Mouse (Mus musculus) spleen, adult 2 months (tissue): Measurements from ENCODE around the gene Rapgef5. TPM values are rescaled to one million over a fixed set of nuclear protein-coding genes. Genes with fewer than 3 reads are reported as not detected.

Experiments
- DNase-seq, 2 experiments: peaks; one replicate each; pipeline versions ENCODE4 v3.0.0 to v3.0.0-alpha.2; 2012 to 2021; ENCODE audit warnings: low spot score in 2 of 2, low read depth in 1 of 2
- H3K27ac ChIP-seq: fragments of 200-500 bp; 2 replicates; pipeline ENCODE4 v1.5.1; 2012; ENCODE audit warnings: low read length, inconsistent platforms; ENCODE audit not compliant: insufficient read depth
- H3K27me3 ChIP-seq: fragments of 200-500 bp; 2 replicates; pipeline ENCODE4 v1.6.1; 2012; ENCODE audit warnings: mild to moderate bottlenecking, moderate library complexity, low read length, inconsistent platforms; ENCODE audit not compliant: control insufficient read depth, insufficient read depth
- H3K36me3 ChIP-seq: fragments of 200-500 bp; 2 replicates; pipeline ENCODE4 v1.6.1; 2012; ENCODE audit warnings: mild to moderate bottlenecking, low read length, inconsistent platforms; ENCODE audit not compliant: control insufficient read depth, insufficient read depth
- H3K4me1 ChIP-seq: fragments of 200-500 bp; 2 replicates; pipeline ENCODE4 v1.6.1; 2011; ENCODE audit warnings: inconsistent platforms; ENCODE audit not compliant: control insufficient read depth, insufficient read depth, insufficient read length
- H3K4me3 ChIP-seq: fragments of 200-500 bp; 2 replicates; pipeline ENCODE4 v1.5.1; 2011; ENCODE audit warnings: mild to moderate bottlenecking, inconsistent platforms; ENCODE audit not compliant: insufficient read depth, insufficient read length; ENCODE audit errors: extremely low read depth
- CTCF ChIP-seq: fragments of 200-500 bp; IDR thresholded peaks from 2 replicates; pipeline ENCODE4 v1.5.1; 2011; ENCODE audit warnings: mild to moderate bottlenecking, inconsistent platforms; ENCODE audit not compliant: insufficient read depth, insufficient read length, insufficient replicate concordance; ENCODE audit errors: extremely low read depth
- POLR2A ChIP-seq: fragments of 200-500 bp; IDR thresholded peaks from 2 replicates; pipeline ENCODE4 v1.6.1; 2011; ENCODE audit warnings: low read depth, low read length, inconsistent platforms
- WGBS: fragments of 180-500 bp; shearing (Covaris S2); methylation state at CpG from one replicate; pipeline ENCODE4 v1.1.7; 2018; 5-methylcytosine and 5-hydroxymethylcytosine counted together
- polyA plus RNA-seq: library from polyadenylated mRNA; depleted of rRNA; stranded (reverse); fragments of >200 nt; gene quantifications from 2 replicates; pipeline ENCODE4 v1.2.3, GENCODE M21; 2012

Gene Rapgef5
- polyA plus RNA-seq, 1 experiment = 6.9 TPM

- no peak for DNase-seq
- Histone ChIP-seq H3K27me3 (no peaks in the 10 kb centered on the region), H3K27ac (no peak overlapping the region), H3K4me1 (no peaks in the 10 kb centered on the region), H3K36me3 (no peaks in the 10 kb centered on the region), H3K4me3 (no peak overlapping the region)
- TF ChIP-seq POLR2A (no peak), CTCF (no peak)
- 66% methylated on average over 2 of the region's 2 CpGs for WGBS
Observed at GRCm38 (mm10) chr12:117505163-117505562, 11.1 kb upstream of the Rapgef5 start.

GRCm38 (mm10) chr12:117507772-117508171 lies 8.5 kb upstream of the Rapgef5 start:
- WGBS = 28% methylated on average over 1 of the region's 1 CpGs
- Histone ChIP-seq H3K4me1 (no peaks in the 10 kb centered on the region), H3K27ac (no peak overlapping the region), H3K36me3 (no peaks in the 10 kb centered on the region), H3K4me3 (no peak overlapping the region), H3K27me3 (no peaks in the 10 kb centered on the region)
- no peak for TF ChIP-seq CTCF
- no peak for DNase-seq

GRCm38 (mm10) chr12:117509919-117510318 lies 6.4 kb upstream of the Rapgef5 start:
- TF ChIP-seq POLR2A (no peak), CTCF (no peak)

GRCm38 (mm10) chr12:117512468-117512867 lies 3.8 kb upstream of the Rapgef5 start:
- H3K4me3 ChIP-seq = no peak overlapping the region
- no peaks in the 10 kb centered on the region for H3K27me3 ChIP-seq
- no peaks in the 10 kb centered on the region for H3K4me1 ChIP-seq
- no peak for DNase-seq
- no peak overlapping the region for H3K27ac ChIP-seq
- no peaks in the 10 kb centered on the region for H3K36me3 ChIP-seq
- TF ChIP-seq POLR2A (no peak), CTCF (no peak)
- 90% methylated on average over 3 of the region's 3 CpGs for WGBS

More at GRCm38 (mm10) chr12:117509919-117510318, 6.4 kb upstream of the Rapgef5 start:
- no peaks in the 10 kb centered on the region for H3K36me3 ChIP-seq
- WGBS = 62% methylated on average over 2 of the region's 2 CpGs
- no peaks in the 10 kb centered on the region for H3K27me3 ChIP-seq
- no peaks in the 10 kb centered on the region for H3K4me1 ChIP-seq
- DNase-seq = no peak
- H3K4me3 ChIP-seq = no peak overlapping the region
- H3K27ac ChIP-seq = no peak overlapping the region

- TF ChIP-seq POLR2A = no peak
- no peak for TF ChIP-seq CTCF
- WGBS = 84% methylated on average over 11 of the region's 11 CpGs
- DNase-seq = no peak
- Histone ChIP-seq H3K4me3 (no peak overlapping the region), H3K27ac (no peak overlapping the region), H3K27me3 (no peaks in the 10 kb centered on the region), H3K36me3 (no peaks in the 10 kb centered on the region), H3K4me1 (no peaks in the 10 kb centered on the region)
Observed at GRCm38 (mm10) chr12:117513150-117513932, 2.9 kb upstream of the Rapgef5 start.

- WGBS = 51% methylated on average over 14 of the region's 14 CpGs
- no peaks in the 10 kb centered on the region for H3K36me3 ChIP-seq
- H3K27ac ChIP-seq = no peak overlapping the region
- TF ChIP-seq CTCF = no peak
- TF ChIP-seq POLR2A = no peak
- no peaks in the 10 kb centered on the region for H3K27me3 ChIP-seq
- no peak for DNase-seq
- no peaks in the 10 kb centered on the region for H3K4me1 ChIP-seq
- no peak overlapping the region for H3K4me3 ChIP-seq
Observed at GRCm38 (mm10) chr12:117517275-117517936, 1.1 kb downstream of the Rapgef5 start.

- no peak for DNase-seq
- no peak overlapping the region for H3K4me3 ChIP-seq
- H3K27me3 ChIP-seq = no peaks in the 10 kb centered on the region
- H3K4me1 ChIP-seq = no peaks in the 10 kb centered on the region
- no peak overlapping the region for H3K27ac ChIP-seq
- 90% methylated on average over 9 of the region's 9 CpGs for WGBS
- no peak for TF ChIP-seq POLR2A
- TF ChIP-seq CTCF = no peak
- no peaks in the 10 kb centered on the region for H3K36me3 ChIP-seq
Observed at GRCm38 (mm10) chr12:117524311-117525013, 8.2 kb downstream of the Rapgef5 start.
